Mouse (Mus musculus): ENCODE results near the gene Lpar3. TPM values are rescaled to one million over a fixed set of nuclear protein-coding genes. Genes with fewer than 3 reads are reported as not detected.

The Lpar3 gene
- polyA plus RNA-seq (2015; fragmentation: Nextera tagmentation; extraction: Ambion mirVana) = 2.1 TPM in 2 replicates

GRCm38 (mm10) chr3:146220776-146221486, at the start of gene Lpar3:
Lpar3 (plus strand) TSS chr3:146220963.
- under 1% methylated on average over 73 of the region's 73 CpGs for WGBS
- Histone ChIP-seq H3K36me3 (no peaks in the 10 kb centered on the region), H3K4me1 (peaks cover 11% of the 10 kb centered on the region), H3K9me3 (no peaks in the 10 kb centered on the region), H3K4me2 (peak within 1 kb of the TSS; percentile 94), H3K27ac (no peak within 1 kb of the TSS), H3K9ac (peak within 1 kb of the TSS; percentile 45; the same call in 1 of the 2 replicates), H3K27me3 (peaks cover 37% of the 10 kb centered on the region), H3K4me3 (peak within 1 kb of the TSS; percentile 59)
- peak; percentile 71; the same call in 1 of the 2 replicates for ATAC-seq (ENCODE audit: insufficient number of reproducible peaks, low FRiP score, low TSS enrichment, low read depth)

- ATAC-seq (ENCODE audit: insufficient number of reproducible peaks, low FRiP score, low TSS enrichment, low read depth) = no peak
- WGBS = 72% methylated on average over 5 of the region's 5 CpGs
- H3K9ac ChIP-seq = no peak overlapping the region
- H3K9me3 ChIP-seq = 0 out of 2 replicates have a peak, but pooled peaks cover 4% of the 10 kb centered on the region
- no peak overlapping the region for H3K4me3 ChIP-seq
- no peak overlapping the region for H3K4me2 ChIP-seq
- no peak overlapping the region for H3K27ac ChIP-seq
- 0 out of 2 replicates have a peak, but pooled peaks cover under 1% of the 10 kb centered on the region for H3K4me1 ChIP-seq
- H3K36me3 ChIP-seq = no peaks in the 10 kb centered on the region
- no peaks in the 10 kb centered on the region for H3K27me3 ChIP-seq
These were observed 47.7 kb upstream of the Lpar3 start for GRCm38 (mm10) chr3:146173030-146173429.

GRCm38 (mm10) chr3:146174215-146174614, 46.5 kb upstream of the Lpar3 start:
- Histone ChIP-seq H3K27ac (no peak overlapping the region), H3K27me3 (no peaks in the 10 kb centered on the region), H3K36me3 (no peaks in the 10 kb centered on the region), H3K9ac (no peak overlapping the region), H3K9me3 (0 out of 2 replicates have a peak, but pooled peaks cover 4% of the 10 kb centered on the region), H3K4me1 (0 out of 2 replicates have a peak, but pooled peaks cover 4% of the 10 kb centered on the region), H3K4me3 (no peak overlapping the region), H3K4me2 (no peak overlapping the region)
- no peak for ATAC-seq (ENCODE audit: insufficient number of reproducible peaks, low FRiP score, low TSS enrichment, low read depth)
- 89% methylated on average over 9 of the region's 9 CpGs for WGBS

GRCm38 (mm10) chr3:146177295-146177694, 43.5 kb upstream of the Lpar3 start:
- ATAC-seq (ENCODE audit: insufficient number of reproducible peaks, low FRiP score, low TSS enrichment, low read depth) = no peak
- no peak overlapping the region for H3K9ac ChIP-seq
- 0 out of 2 replicates have a peak, but pooled peaks cover 4% of the 10 kb centered on the region for H3K4me1 ChIP-seq
- H3K4me2 ChIP-seq = peak overlapping the region; percentile 49; the same call in 1 of the 2 replicates
- H3K27ac ChIP-seq = no peak overlapping the region
- WGBS = 77% methylated on average over 7 of the region's 7 CpGs
- H3K9me3 ChIP-seq = no peaks in the 10 kb centered on the region
- H3K27me3 ChIP-seq = no peaks in the 10 kb centered on the region
- H3K4me3 ChIP-seq = no peak overlapping the region
- H3K36me3 ChIP-seq = no peaks in the 10 kb centered on the region

- H3K4me1 ChIP-seq = 0 out of 2 replicates have a peak, but pooled peaks cover 4% of the 10 kb centered on the region
- H3K9me3 ChIP-seq = no peaks in the 10 kb centered on the region
- H3K4me2 ChIP-seq = peak overlapping the region; percentile 49
- WGBS = 3% methylated on average over 16 of the region's 16 CpGs
- ATAC-seq (ENCODE audit: insufficient number of reproducible peaks, low FRiP score, low TSS enrichment, low read depth) = no peak
- no peaks in the 10 kb centered on the region for H3K36me3 ChIP-seq
- no peak overlapping the region for H3K9ac ChIP-seq
- H3K27me3 ChIP-seq = no peaks in the 10 kb centered on the region
- no peak overlapping the region for H3K27ac ChIP-seq
- H3K4me3 ChIP-seq = peak overlapping the region; percentile 32
These were observed 42.8 kb upstream of the Lpar3 start for GRCm38 (mm10) chr3:146177748-146178582.

GRCm38 (mm10) chr3:146180341-146180740, 40.4 kb upstream of the Lpar3 start:
- Histone ChIP-seq H3K4me1 (0 out of 2 replicates have a peak, but pooled peaks cover 4% of the 10 kb centered on the region), H3K27me3 (peaks cover 4% of the 10 kb centered on the region; the same call in 1 of the 2 replicates), H3K4me2 (no peak overlapping the region), H3K9me3 (no peaks in the 10 kb centered on the region), H3K27ac (no peak overlapping the region), H3K36me3 (no peaks in the 10 kb centered on the region), H3K9ac (no peak overlapping the region), H3K4me3 (no peak overlapping the region)
- no peak for ATAC-seq (ENCODE audit: insufficient number of reproducible peaks, low FRiP score, low TSS enrichment, low read depth)
- WGBS = 29% methylated on average over 2 of the region's 2 CpGs

GRCm38 (mm10) chr3:146180986-146181385, 39.8 kb upstream of the Lpar3 start:
- Histone ChIP-seq H3K9ac (no peak overlapping the region), H3K9me3 (no peaks in the 10 kb centered on the region), H3K27me3 (peaks cover 4% of the 10 kb centered on the region; the same call in 1 of the 2 replicates), H3K4me1 (0 out of 2 replicates have a peak, but pooled peaks cover 4% of the 10 kb centered on the region), H3K36me3 (no peaks in the 10 kb centered on the region), H3K4me2 (no peak overlapping the region), H3K27ac (no peak overlapping the region), H3K4me3 (no peak overlapping the region)
- no peak for ATAC-seq (ENCODE audit: insufficient number of reproducible peaks, low FRiP score, low TSS enrichment, low read depth)
- WGBS = 33% methylated on average over 3 of the region's 3 CpGs

GRCm38 (mm10) chr3:146184992-146185657, 35.6 kb upstream of the Lpar3 start:
- H3K36me3 ChIP-seq = no peaks in the 10 kb centered on the region
- peaks cover 4% of the 10 kb centered on the region; the same call in 1 of the 2 replicates for H3K27me3 ChIP-seq
- no peak overlapping the region for H3K4me3 ChIP-seq
- no peak overlapping the region for H3K4me2 ChIP-seq
- H3K9ac ChIP-seq = no peak overlapping the region
- no peaks in the 10 kb centered on the region for H3K4me1 ChIP-seq
- H3K9me3 ChIP-seq = no peaks in the 10 kb centered on the region
- ATAC-seq (ENCODE audit: insufficient number of reproducible peaks, low FRiP score, low TSS enrichment, low read depth) = no peak
- no peak overlapping the region for H3K27ac ChIP-seq
- WGBS = 31% methylated on average over 13 of the region's 13 CpGs

GRCm38 (mm10) chr3:146186033-146186432, 34.7 kb upstream of the Lpar3 start:
- Histone ChIP-seq H3K27me3 (peaks cover 4% of the 10 kb centered on the region; the same call in 1 of the 2 replicates), H3K4me1 (no peaks in the 10 kb centered on the region), H3K36me3 (no peaks in the 10 kb centered on the region), H3K27ac (no peak overlapping the region), H3K9ac (no peak overlapping the region), H3K4me2 (no peak overlapping the region), H3K4me3 (no peak overlapping the region), H3K9me3 (no peaks in the 10 kb centered on the region)
- 65% methylated on average over 10 of the region's 10 CpGs for WGBS
- ATAC-seq (ENCODE audit: insufficient number of reproducible peaks, low FRiP score, low TSS enrichment, low read depth) = no peak

- 72% methylated on average over 10 of the region's 10 CpGs for WGBS
- H3K4me2 ChIP-seq = no peak overlapping the region
- no peaks in the 10 kb centered on the region for H3K27me3 ChIP-seq
- no peak overlapping the region for H3K27ac ChIP-seq
- no peaks in the 10 kb centered on the region for H3K9me3 ChIP-seq
- no peak for ATAC-seq (ENCODE audit: insufficient number of reproducible peaks, low FRiP score, low TSS enrichment, low read depth)
- H3K9ac ChIP-seq = no peak overlapping the region
- H3K36me3 ChIP-seq = no peaks in the 10 kb centered on the region
- H3K4me3 ChIP-seq = no peak overlapping the region
- no peaks in the 10 kb centered on the region for H3K4me1 ChIP-seq
These were observed 30.8 kb upstream of the Lpar3 start for GRCm38 (mm10) chr3:146189933-146190332.

- H3K9me3 ChIP-seq = no peaks in the 10 kb centered on the region
- 80% methylated on average over 1 of the region's 1 CpGs for WGBS
- H3K27me3 ChIP-seq = no peaks in the 10 kb centered on the region
- no peaks in the 10 kb centered on the region for H3K4me1 ChIP-seq
- no peak overlapping the region for H3K4me3 ChIP-seq
- H3K9ac ChIP-seq = no peak overlapping the region
- H3K27ac ChIP-seq = no peak overlapping the region
- ATAC-seq (ENCODE audit: insufficient number of reproducible peaks, low FRiP score, low TSS enrichment, low read depth) = no peak
- no peaks in the 10 kb centered on the region for H3K36me3 ChIP-seq
- H3K4me2 ChIP-seq = no peak overlapping the region
These were observed 28.3 kb upstream of the Lpar3 start for GRCm38 (mm10) chr3:146192507-146192906.

Measured in limb, embryonic 15.5 days (tissue).